In genomic region chr10:35654548-35655180, GRCm38 (mm10) we compare ENCODE assay signal across 11 mouse cellular contexts. TPM values are rescaled to one million over a fixed set of nuclear protein-coding genes. Genes with fewer than 3 reads are reported as not detected.
DNase-seq lines count a peak whose midpoint lies in the region; ATAC-seq and TF ChIP-seq lines count a peak whose summit lies in the region.
"Had no signal": no experiment of that assay in that cellular context is flagged by ENCODE, and none has a peak within 500 bp of the region (broad histone marks: within the 10 kb centered on the region; RNA-seq: fewer than 3 reads in every experiment).

No protein-coding gene starts in this region.

- TF ChIP-seq POLR2A in kidney, adult 2 months (IDR thresholded peaks at IDR 0.05; ENCODE audit: low read depth, low read length) = no peak

- no peaks in the 10 kb centered on the region for H3K4me1 ChIP-seq in kidney, postnatal 0 days (replicated peaks; ENCODE audit: insufficient read depth, low read length)
- H3K4me1 ChIP-seq in kidney, adult 2 months (ENCODE audit: control insufficient read depth, insufficient read depth, low read length) = no peaks in the 10 kb centered on the region
- peaks cover 5% of the 10 kb centered on the region; the same call in 1 of the 2 replicates for H3K4me1 ChIP-seq in hindbrain, embryonic 14.5 days (replicated peaks; ENCODE audit: control insufficient read depth, insufficient read depth, low read length)
- no peaks in the 10 kb centered on the region for H3K4me1 ChIP-seq in neural tube, embryonic 12.5 days
- H3K4me1 ChIP-seq: forebrain, embryonic 12.5 days had no signal

- DNase-seq in kidney, postnatal 0 days (ENCODE audit: low spot score) = peak; percentile 65
- no peak for DNase-seq in kidney, adult 2 months
- peak; percentile 8 to 13 for DNase-seq in cerebellum, adult 18-20 months
- DNase-seq in hindbrain, embryonic 14.5 days (ENCODE audit: low spot score) = peak; percentile 54
- no peak for DNase-seq in heart, postnatal 14 days
- DNase-seq in layer of hippocampus, postnatal 25 days (ENCODE audit: extremely low spot score in 1 of 2, low spot score in 1 of 2) = no peak
- DNase-seq: B cell, adult 2 months; kidney, adult 18-20 months had no signal

- H3K36me3 ChIP-seq in kidney, postnatal 0 days (ENCODE audit: insufficient read depth, low read length) = no peaks in the 10 kb centered on the region
- no peaks in the 10 kb centered on the region for H3K36me3 ChIP-seq in kidney, adult 2 months (ENCODE audit: control insufficient read depth, insufficient read depth, low read length)
- H3K36me3 ChIP-seq in hindbrain, embryonic 14.5 days (replicated peaks; ENCODE audit: control insufficient read depth, insufficient read depth) = no peaks in the 10 kb centered on the region
- no peaks in the 10 kb centered on the region for H3K36me3 ChIP-seq in neural tube, embryonic 12.5 days
- H3K36me3 ChIP-seq: forebrain, embryonic 12.5 days had no signal

- ATAC-seq in kidney, postnatal 0 days (replicated peaks; ENCODE audit: low FRiP score, low read depth) = no peak
- peak; percentile 89; the same call in 1 of the 2 replicates for ATAC-seq in hindbrain, embryonic 14.5 days (ENCODE audit: low FRiP score)
- peak; percentile 41; the same call in 1 of the 2 replicates for ATAC-seq in neural tube, embryonic 12.5 days (ENCODE audit: low FRiP score, low read depth)
- ATAC-seq in erythroblast, adult 5-6 weeks (replicated peaks; ENCODE audit: low FRiP score, poor library complexity, severe bottlenecking) = no peak

- H3K27me3 ChIP-seq in kidney, postnatal 0 days (ENCODE audit: insufficient read depth, low read length) = no peaks in the 10 kb centered on the region
- H3K27me3 ChIP-seq in kidney, adult 2 months (replicated peaks; ENCODE audit: control insufficient read depth, insufficient read depth, low read length) = no peaks in the 10 kb centered on the region; the same call in 1 of the 2 replicates
- no peaks in the 10 kb centered on the region for H3K27me3 ChIP-seq in hindbrain, embryonic 14.5 days (ENCODE audit: control insufficient read depth, insufficient read depth, low read length)
- H3K27me3 ChIP-seq in neural tube, embryonic 12.5 days (replicated peaks) = no peaks in the 10 kb centered on the region
- H3K27me3 ChIP-seq: forebrain, embryonic 12.5 days had no signal

- H3K27ac ChIP-seq in kidney, postnatal 0 days = no peak overlapping the region
- no peak overlapping the region for H3K27ac ChIP-seq in kidney, adult 2 months (ENCODE audit: insufficient read depth, low read depth, low read length)
- H3K27ac ChIP-seq in hindbrain, embryonic 14.5 days = peak overlapping the region; percentile 12; the same call in 1 of the 2 replicates
- no peak overlapping the region for H3K27ac ChIP-seq in neural tube, embryonic 12.5 days
- H3K27ac ChIP-seq: forebrain, embryonic 12.5 days had no signal

- TF ChIP-seq CTCF in kidney, postnatal 0 days (IDR thresholded peaks at IDR 0.05; ENCODE audit: low read depth) = peak; percentile 23; the same call in 1 of the 2 replicates
- no peak for TF ChIP-seq CTCF in kidney, adult 2 months (conservative IDR thresholded peaks at IDR 0.05; ENCODE audit: insufficient read depth, insufficient read length, low read depth, low read length)

- no peak overlapping the region for H3K4me2 ChIP-seq in kidney, postnatal 0 days (ENCODE audit: low read length)
- H3K4me2 ChIP-seq in hindbrain, embryonic 14.5 days (replicated peaks) = no peak overlapping the region
- H3K4me2 ChIP-seq in neural tube, embryonic 12.5 days (replicated peaks) = no peak overlapping the region
- H3K4me2 ChIP-seq: forebrain, embryonic 12.5 days had no signal

- H3K9me3 ChIP-seq in kidney, postnatal 0 days (replicated peaks; ENCODE audit: low read length) = no peaks in the 10 kb centered on the region
- no peaks in the 10 kb centered on the region for H3K9me3 ChIP-seq in hindbrain, embryonic 14.5 days (ENCODE audit: control insufficient read depth, low read length)
- H3K9me3 ChIP-seq in neural tube, embryonic 12.5 days = no peaks in the 10 kb centered on the region
- H3K9me3 ChIP-seq: forebrain, embryonic 12.5 days had no signal

- no peak overlapping the region for H3K9ac ChIP-seq in kidney, postnatal 0 days (ENCODE audit: low read depth, low read length)
- H3K9ac ChIP-seq in hindbrain, embryonic 14.5 days = no peak overlapping the region
- no peak overlapping the region for H3K9ac ChIP-seq in neural tube, embryonic 12.5 days
- H3K9ac ChIP-seq: forebrain, embryonic 12.5 days had no signal

- intact Hi-C loops in heart, postnatal 14 days (cut with DNase I) = no loop called here

- no peak overlapping the region for H3K4me3 ChIP-seq in kidney, postnatal 0 days (replicated peaks; ENCODE audit: low read depth, low read length)
- no peak overlapping the region for H3K4me3 ChIP-seq in kidney, adult 2 months (ENCODE audit: insufficient read depth, low read depth, low read length)
- no peak overlapping the region for H3K4me3 ChIP-seq in hindbrain, embryonic 14.5 days (replicated peaks; ENCODE audit: low read length)
- no peak overlapping the region for H3K4me3 ChIP-seq in neural tube, embryonic 12.5 days
- H3K4me3 ChIP-seq: forebrain, embryonic 12.5 days had no signal

RNA-seq across cellular contexts. Expression of gene Amd2, which starts 57.0 kb away (rescaled TPM):
- polyA plus RNA-seq in kidney, postnatal 0 days (2015; fragmentation: Nextera tagmentation; extraction: Ambion mirVana) = 3.4 and 3.6 TPM in 2 replicates
- polyA plus RNA-seq in kidney, adult 2 months (2012; rRNA removed) = 0.17 TPM in 1 of 2 replicates, not detected in the other
- polyA plus RNA-seq in hindbrain, embryonic 14.5 days (2014; fragmentation: Nextera tagmentation; extraction: Ambion mirVana) = 2.7 and 2.8 TPM in 2 replicates
- 2.9 and 3.2 TPM in 2 replicates for polyA plus RNA-seq in neural tube, embryonic 12.5 days (2016; fragmentation: Nextera tagmentation; extraction: Ambion mirVana)
- 7.7 and 9.6 TPM in 2 replicates for total RNA-seq in erythroblast, adult 5-6 weeks (2015; ENCODE audit: low replicate concordance)
- total RNA-seq in erythroblast, adult 5-6 weeks (2017; ENCODE audit: low replicate concordance) = 3.8 and 5.8 TPM in 2 replicates
- total RNA-seq in heart, postnatal 14 days (2021) = 10 to 100 TPM; 27.0 TPM
- total RNA-seq in layer of hippocampus, postnatal 25 days (2021) = 10 to 100 TPM; 22.9 to 27.4 TPM

Comparison
In these comparisons a context has a peak if more than half of its experiments do, and no peak if none do; other contexts are left out.
1. DNase-seq: peak in kidney, postnatal 0 days (single experiment), cerebellum, adult 18-20 months (2 of 2) and hindbrain, embryonic 14.5 days (single experiment); none in kidney, adult 2 months (single experiment), heart, postnatal 14 days (0 of 2) and layer of hippocampus, postnatal 25 days (0 of 2).
2. ATAC-seq: peak in hindbrain, embryonic 14.5 days (single experiment) and neural tube, embryonic 12.5 days (single experiment); none in kidney, postnatal 0 days (single experiment) and erythroblast, adult 5-6 weeks (single experiment).